Mouse (Mus musculus) brain, embryonic 14.5 days (tissue): ENCODE measurements at regions not wholly inside any gene's neighbourhood (a gene's known extent, or its start where the extent isn't known, plus 50 kb on each side); places are given as distances from the start of the nearest gene placed in this dataset.

Source experiments
- CTCF ChIP-seq: fragments of 200-500 bp; IDR thresholded peaks from 2 replicates; pipeline ENCODE4 v1.5.1; 2012; ENCODE audit warnings: inconsistent platforms, mild to moderate bottlenecking, moderate library complexity, borderline replicate concordance; ENCODE audit not compliant: insufficient read depth, insufficient read length; ENCODE audit errors: extremely low read depth
- POLR2A ChIP-seq: fragments of 200-500 bp; IDR thresholded peaks from 2 replicates; pipeline ENCODE4 v1.6.1; 2012; ENCODE audit warnings: mild to moderate bottlenecking, inconsistent platforms, borderline replicate concordance; ENCODE audit not compliant: poor library complexity, insufficient read depth, insufficient read length, severe bottlenecking; ENCODE audit errors: extremely low read depth

- TF ChIP-seq POLR2A (no peak), CTCF (no peak)
Observed at GRCm38 (mm10) chr8:103470316-103470715, 631.1 kb upstream of the Cdh5 start.
